Mouse (Mus musculus) stomach, embryonic 16.5 days (tissue): ENCODE results near the gene Afg3l1. TPM values are rescaled to one million over a fixed set of nuclear protein-coding genes. Genes with fewer than 3 reads are reported as not detected.
"Not testable (repeated sequence)": the region's sequence is repeated elsewhere in the genome, so short reads cannot be mapped to it uniquely, and the experiment has no call there.

Experiments
- ATAC-seq: fragments of 200-750 bp; cut with Nextera tagmentation; 2 replicates; pipeline ENCODE4 v1.8.0; 2017; ENCODE audit warnings: moderate number of reproducible peaks, moderate TSS enrichment; ENCODE audit not compliant: insufficient read depth, low FRiP score
- H3K27ac ChIP-seq: fragments of 300-500 bp; sonication (generic); 2 replicates; pipeline ENCODE4 v1.5.1; 2014; ENCODE audit warnings: low read length
- H3K27me3 ChIP-seq: fragments of 300-500 bp; sonication (generic); 2 replicates; pipeline ENCODE4 v1.6.1; 2014; ENCODE audit warnings: low read length, control low read depth, mixed read lengths; ENCODE audit not compliant: control insufficient read depth, insufficient read depth
- H3K36me3 ChIP-seq: fragments of 300-500 bp; sonication (generic); 2 replicates; pipeline ENCODE4 v1.6.1; 2014; ENCODE audit warnings: low read length; ENCODE audit not compliant: control insufficient read depth, insufficient read depth
- H3K4me1 ChIP-seq: fragments of 300-500 bp; sonication (generic); 2 replicates; pipeline ENCODE4 v1.6.1; 2014; ENCODE audit warnings: low read length, control low read depth, mixed read lengths; ENCODE audit not compliant: control insufficient read depth, insufficient read depth
- H3K4me2 ChIP-seq: fragments of 300-500 bp; sonication (generic); 2 replicates; pipeline ENCODE4 v1.6.1; 2014; ENCODE audit warnings: low read depth, low read length, mixed read lengths
- H3K4me3 ChIP-seq: fragments of 300-500 bp; sonication (generic); replicated peaks from 2 replicates; pipeline ENCODE4 v1.5.1; 2014; ENCODE audit warnings: mild to moderate bottlenecking, low read length
- H3K9ac ChIP-seq: fragments of 300-500 bp; sonication (generic); 2 replicates; pipeline ENCODE4 v1.6.1; 2014; ENCODE audit warnings: low read length
- H3K9me3 ChIP-seq: fragments of 300-500 bp; sonication (generic); replicated peaks from 2 replicates; pipeline ENCODE4 v1.6.1; 2016; ENCODE audit warnings: low read length, control low read depth; ENCODE audit not compliant: control insufficient read depth
- WGBS: fragments of 180-500 bp; shearing (Covaris S2); extraction: QIAGEN DNeasy Blood & Tissue Kit; methylation state at CpG from one replicate; pipeline ENCODE4 v1.1.7; 2014; 5-methylcytosine and 5-hydroxymethylcytosine counted together
- polyA plus RNA-seq: library from polyadenylated mRNA; unstranded; fragments of >200 nt; fragmentation: Nextera tagmentation; extraction: Ambion mirVana; gene quantifications from 2 replicates; pipeline ENCODE4 v1.2.1, GENCODE M21; 2015

Gene Afg3l1
- polyA plus RNA-seq, 1 experiment from 2014 or later = 52.3 TPM

DNA sequence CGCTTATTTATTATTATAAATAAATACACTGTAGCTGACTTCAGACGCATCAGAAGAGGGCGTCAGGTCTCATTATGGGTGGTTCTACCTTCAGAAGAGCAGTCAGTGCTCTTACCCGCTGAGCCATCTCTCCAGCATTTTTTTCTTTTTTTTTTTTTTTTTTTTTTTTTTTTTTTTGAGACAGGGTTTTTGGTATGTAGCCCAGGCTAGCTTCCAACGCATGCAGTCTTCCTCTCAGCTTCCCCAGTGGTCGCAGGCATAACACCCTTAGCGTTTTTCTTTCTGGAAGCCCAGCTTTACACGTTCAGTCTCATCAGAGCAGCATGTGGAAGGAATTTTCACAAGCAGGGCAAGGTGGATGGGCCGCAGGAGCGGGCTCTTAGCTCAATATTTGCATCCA lies 40.5 kb downstream of the Afg3l1 start:
- Histone ChIP-seq H3K4me1 (peaks cover 16% of the 10 kb centered on the region), H3K9ac (peak overlapping the region; percentile 32; the same call in 1 of the 2 replicates), H3K4me3 (peak overlapping the region; percentile 82), H3K4me2 (peak overlapping the region; percentile 93), H3K27me3 (peaks cover 31% of the 10 kb centered on the region), H3K27ac (no peak overlapping the region), H3K36me3 (no peaks in the 10 kb centered on the region), H3K9me3 (no peaks in the 10 kb centered on the region)
- ATAC-seq = no peak
- 27% methylated on average over 10 of the region's 10 CpGs for WGBS

DNA sequence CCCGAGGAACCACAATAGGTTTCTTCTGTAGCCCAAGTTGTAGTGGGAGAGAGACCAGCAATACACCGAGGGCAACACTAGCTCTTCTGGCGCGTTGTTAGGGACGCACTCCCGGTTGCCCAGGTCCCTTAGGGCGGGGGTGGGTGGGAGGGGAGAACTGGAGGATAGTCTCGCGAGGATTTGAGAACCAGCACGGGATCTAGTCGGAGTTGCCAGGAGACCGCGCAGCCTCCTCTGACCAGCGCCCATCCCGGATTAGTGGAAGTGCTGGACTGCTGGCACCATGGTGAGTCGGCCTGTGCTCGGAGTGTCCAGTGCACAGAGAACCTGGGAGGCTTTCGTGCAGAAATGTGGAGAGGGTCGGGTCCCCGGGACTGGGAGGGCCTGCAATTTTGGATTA lies 41.0 kb downstream of the Afg3l1 start, which contains the start of gene Gas8:
TSS of gene Gas8 (plus strand) at position 168 of the 400 bp plus-strand sequence.
- H3K27ac ChIP-seq = no peak within 1 kb of the TSS; the same call in 1 of the 2 replicates
- under 1% methylated on average over 20 of the region's 20 CpGs for WGBS

DNA sequence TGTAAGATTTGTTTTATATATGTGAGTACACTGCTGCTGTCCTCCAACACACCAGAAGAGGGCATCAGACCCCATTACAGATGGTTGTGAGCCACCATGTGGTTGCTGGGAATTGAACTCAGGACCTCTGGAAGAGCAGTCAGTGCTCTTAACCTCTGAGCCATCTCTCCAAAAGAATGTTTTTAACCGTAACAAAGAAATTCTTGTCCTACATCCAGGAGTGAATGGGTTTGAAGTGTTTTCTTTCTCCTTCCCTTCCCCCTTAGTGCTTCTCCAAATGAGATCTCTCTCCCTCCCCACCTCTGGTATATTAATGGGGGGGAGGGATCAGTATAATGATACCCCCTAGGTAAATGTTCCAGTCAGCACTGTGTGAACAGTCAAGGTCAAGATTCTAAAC lies 42.3 kb downstream of the Afg3l1 start:
- H3K4me2 ChIP-seq, H3K36me3 ChIP-seq, ATAC-seq, H3K9me3 ChIP-seq, H3K9ac ChIP-seq, H3K27ac ChIP-seq, H3K4me3 ChIP-seq: not testable (repeated sequence)
- H3K27me3 ChIP-seq = peaks cover 15% of the 10 kb centered on the region
- H3K4me1 ChIP-seq = peaks cover 11% of the 10 kb centered on the region
- WGBS = 92% methylated on average over 1 of the region's 1 CpGs

More for the DNA sequence above, 41.0 kb downstream of the Afg3l1 start, which contains the start of gene Gas8:
- peak; percentile 97 for ATAC-seq
- peaks cover 28% of the 10 kb centered on the region for H3K27me3 ChIP-seq
- H3K9me3 ChIP-seq = no peaks in the 10 kb centered on the region
- peaks cover 16% of the 10 kb centered on the region for H3K4me1 ChIP-seq
- H3K36me3 ChIP-seq = no peaks in the 10 kb centered on the region
- peak within 1 kb of the TSS; percentile 82 for H3K4me3 ChIP-seq
- H3K4me2 ChIP-seq = peak within 1 kb of the TSS; percentile 93
- peak within 1 kb of the TSS; percentile 85 for H3K9ac ChIP-seq

DNA sequence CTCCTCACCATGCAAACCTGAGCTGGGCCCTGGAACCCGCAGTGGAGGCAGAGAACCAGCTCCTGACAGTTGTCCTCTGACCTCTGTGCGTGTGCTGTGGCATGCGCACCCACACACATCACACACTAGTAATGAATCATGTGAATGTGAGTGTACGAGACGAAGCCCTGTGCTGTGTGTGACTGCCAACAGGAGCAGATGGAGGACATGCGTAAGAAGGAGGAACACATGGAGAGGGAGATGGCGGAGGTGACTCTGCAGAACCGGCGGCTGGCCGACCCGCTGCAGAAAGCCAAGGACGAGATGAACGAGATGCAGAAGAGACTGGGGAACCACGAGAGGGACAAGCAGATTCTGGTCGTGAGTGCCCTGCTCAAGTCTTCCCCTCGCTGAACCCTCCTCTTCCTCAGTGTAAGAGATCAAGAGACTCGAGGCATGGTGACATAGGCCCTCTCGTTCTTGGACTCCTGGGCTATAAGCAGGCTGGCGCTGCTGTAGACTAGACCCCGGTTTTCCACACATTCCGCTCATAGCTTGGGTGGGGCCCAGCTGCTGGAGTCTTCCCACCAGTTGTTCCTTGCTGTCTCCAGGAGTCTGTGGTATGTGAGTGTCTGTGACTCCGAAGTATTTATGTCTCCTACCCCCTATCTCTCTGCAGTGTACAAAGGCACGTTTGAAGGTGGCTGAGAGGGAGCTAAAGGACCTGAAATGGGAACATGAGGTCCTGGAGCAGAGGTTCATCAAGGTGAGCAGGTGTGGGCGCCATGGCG lies 50.2 kb downstream of the Afg3l1 start:
- no peak for ATAC-seq
- H3K9me3 ChIP-seq = no peaks in the 10 kb centered on the region
- no peak overlapping the region for H3K4me2 ChIP-seq
- no peaks in the 10 kb centered on the region for H3K4me1 ChIP-seq
- no peak overlapping the region for H3K4me3 ChIP-seq
- H3K27ac ChIP-seq = no peak overlapping the region
- 87% methylated on average over 25 of the region's 25 CpGs for WGBS
- H3K36me3 ChIP-seq = peaks cover 44% of the 10 kb centered on the region; the same call in 1 of the 2 replicates
- no peaks in the 10 kb centered on the region for H3K27me3 ChIP-seq
- no peak overlapping the region for H3K9ac ChIP-seq

GRCm38 (mm10) chr8:123536242-123536989 lies 58.7 kb downstream of the Afg3l1 start:
- ATAC-seq = peak; percentile 25; the same call in 1 of the 2 replicates
- WGBS = 91% methylated on average over 9 of the region's 9 CpGs
- Histone ChIP-seq H3K36me3 (0 out of 2 replicates have a peak, but pooled peaks cover 16% of the 10 kb centered on the region), H3K9ac (no peak overlapping the region), H3K4me1 (no peaks in the 10 kb centered on the region), H3K4me2 (no peak overlapping the region), H3K4me3 (no peak overlapping the region), H3K27me3 (no peaks in the 10 kb centered on the region), H3K27ac (no peak overlapping the region), H3K9me3 (no peaks in the 10 kb centered on the region)

DNA sequence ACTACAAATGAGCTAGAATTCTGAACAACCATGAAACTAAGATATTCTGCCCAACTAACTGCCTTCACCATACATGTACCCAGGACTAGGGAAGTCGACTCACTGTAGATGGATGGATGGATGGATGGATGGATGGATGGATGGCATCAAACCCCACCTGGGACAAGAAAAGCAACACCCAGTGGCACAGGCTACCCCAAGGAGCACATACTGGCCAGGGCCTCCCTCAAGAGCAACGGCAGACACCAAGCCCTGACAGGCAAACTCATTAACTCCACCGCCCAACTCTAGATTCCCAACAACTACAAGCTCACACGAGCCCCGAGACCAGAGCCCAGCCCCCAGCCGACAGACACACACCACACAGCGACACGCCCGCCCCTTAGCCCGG lies 59.3 kb downstream of the Afg3l1 start:
- Histone ChIP-seq H3K36me3 (0 out of 2 replicates have a peak, but pooled peaks cover 11% of the 10 kb centered on the region), H3K4me1 (no peaks in the 10 kb centered on the region), H3K9ac (no peak overlapping the region), H3K27ac (no peak overlapping the region), H3K4me3 (no peak overlapping the region), H3K4me2 (no peak overlapping the region), H3K9me3 (no peaks in the 10 kb centered on the region), H3K27me3 (no peaks in the 10 kb centered on the region)
- ATAC-seq = no peak
- WGBS = 34% methylated on average over 10 of the region's 10 CpGs

DNA sequence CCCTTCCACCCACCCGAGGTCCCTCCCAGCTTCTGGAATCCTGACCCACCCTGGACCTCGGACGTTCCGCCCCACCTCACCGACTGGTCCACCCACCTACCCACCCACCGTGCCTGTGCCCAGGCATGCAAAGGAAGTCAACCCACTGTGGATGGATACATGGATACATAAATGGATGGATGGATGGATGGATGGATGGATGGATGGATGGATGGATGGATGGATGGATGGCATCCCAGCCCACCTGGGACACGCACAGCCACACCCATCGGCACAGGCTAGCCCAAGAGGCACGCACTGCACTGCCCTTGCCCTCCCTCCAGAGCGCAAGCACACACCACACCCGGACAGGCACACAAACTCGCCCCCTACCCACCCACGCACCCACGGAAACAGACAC lies 59.9 kb downstream of the Afg3l1 start:
- WGBS = 76% methylated on average over 3 of the region's 14 CpGs
- ATAC-seq, H3K36me3 ChIP-seq, H3K27me3 ChIP-seq, H3K9me3 ChIP-seq, H3K4me1 ChIP-seq, H3K4me3 ChIP-seq, H3K4me2 ChIP-seq, H3K9ac ChIP-seq, H3K27ac ChIP-seq: not testable (repeated sequence)
